Mouse (Mus musculus) left cerebral cortex, postnatal 10 days (tissue): Measurements from ENCODE around the gene Asb14. TPM values are rescaled to one million over a fixed set of nuclear protein-coding genes. Genes with fewer than 3 reads are reported as not detected.
"Not testable (repeated sequence)": the region's sequence is repeated elsewhere in the genome, so short reads cannot be mapped to it uniquely, and the experiment has no call there.

Source experiments
- DNase-seq, 2 experiments: peaks; one replicate each; pipeline ENCODE4 v3.0.0; 2021 to 2022; ENCODE audit warnings: low spot score in 2 of 2, mixed read lengths in 1 of 2; ENCODE audit errors: extremely low spot score in 1 of 2
- intact Hi-C: fragments of 180-260 bp; cut with DNase I; formaldehyde crosslinking; loops from one replicate; pipeline ENCODE4 v1.15.1; 2025
- total RNA-seq, 2 experiments: library from RNA; stranded (reverse); gene quantifications; 2 replicates each; pipeline ENCODE4 v1.2.3; 2021

Asb14 gene
- total RNA-seq: under 1 TPM in 1 of 2 experiments, not detected in 1; 0.73 TPM

DNA sequence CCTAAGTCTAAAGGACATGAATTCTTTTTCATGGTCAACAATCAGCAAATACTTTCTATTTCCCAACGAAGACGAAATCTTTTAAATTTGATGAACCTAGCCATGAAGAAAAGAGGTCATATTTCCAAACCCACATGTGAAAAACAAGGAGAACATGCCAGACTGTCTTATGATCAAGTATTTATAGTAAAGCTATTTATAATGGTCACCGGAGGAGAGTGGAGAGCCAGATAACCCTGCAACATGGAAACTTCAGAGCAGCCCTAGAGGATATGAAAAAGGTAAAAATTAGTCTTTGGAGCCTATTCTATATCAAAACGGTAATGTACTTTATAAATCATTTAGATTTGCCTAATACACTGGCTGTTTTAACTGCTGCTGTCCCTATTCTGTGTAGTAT lies at the start of gene Asb14:
TSS of gene Asb14 (plus strand) at position 166 of the 400 bp plus-strand sequence.
- no peak for DNase-seq
- intact Hi-C loops: no loop called here

DNA sequence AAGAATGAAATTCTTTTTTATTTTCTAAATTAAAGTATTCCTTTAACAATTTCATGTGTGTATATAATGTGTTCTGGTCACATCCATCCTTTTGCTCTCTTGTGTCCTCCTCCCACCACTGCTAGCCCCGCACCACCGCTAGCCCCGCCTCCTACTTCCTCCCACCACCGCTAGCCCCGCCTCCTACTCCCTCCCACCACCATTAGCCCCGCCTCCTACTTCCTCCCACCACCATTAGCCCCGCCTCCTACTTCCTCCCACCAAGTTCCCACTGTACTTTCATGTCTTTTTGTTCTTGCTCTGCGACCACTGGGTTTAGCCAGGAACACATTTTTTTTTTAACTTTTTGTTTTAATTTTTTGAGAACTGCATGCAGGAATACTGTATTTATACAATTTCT lies 41.3 kb upstream of the Asb14 start:
- intact Hi-C loops: no loop called here
- no peak for DNase-seq

DNA sequence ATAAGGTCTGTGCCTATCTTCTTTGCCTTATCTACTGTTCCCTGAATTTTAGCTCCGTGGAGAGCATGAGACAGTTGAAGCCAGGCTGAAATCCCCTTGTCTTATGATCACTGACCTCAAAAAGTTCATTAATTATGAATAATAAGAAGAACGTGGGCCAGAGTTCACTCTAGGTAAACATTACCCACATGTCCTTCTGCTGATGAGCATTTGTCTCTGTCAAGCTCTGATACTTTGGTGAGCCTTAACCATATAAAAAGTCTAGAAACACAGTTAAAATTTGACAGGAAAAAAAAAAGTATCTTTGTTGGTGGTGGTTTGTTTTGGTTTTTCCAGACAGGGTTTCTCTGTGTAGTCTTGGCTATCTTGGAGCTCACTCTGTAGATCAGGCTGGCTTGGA lies 40.3 kb upstream of the Asb14 start:
- intact Hi-C loops: no loop called here
- DNase-seq: no peak

DNA sequence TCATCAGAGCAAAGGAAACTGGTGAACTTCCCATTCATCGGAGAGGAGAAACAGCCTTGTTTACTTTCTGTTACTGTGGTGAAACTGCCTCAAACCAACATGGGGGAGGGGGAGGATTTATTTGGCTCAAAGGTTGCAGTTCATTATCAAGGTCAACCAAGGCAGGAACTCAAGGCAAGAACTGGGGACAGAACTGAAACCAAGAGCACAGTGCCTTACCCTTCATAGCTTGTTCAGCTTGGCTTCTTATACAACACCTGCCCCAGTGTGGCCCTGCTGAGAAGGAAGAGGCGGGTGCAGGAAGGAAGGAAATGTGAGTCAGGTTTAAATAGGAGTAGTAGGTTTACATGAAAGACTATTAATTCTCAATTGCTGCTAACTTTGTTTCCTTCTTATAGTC lies 36.0 kb upstream of the Asb14 start:
- intact Hi-C loops: no loop called here
- DNase-seq: no peak

DNA sequence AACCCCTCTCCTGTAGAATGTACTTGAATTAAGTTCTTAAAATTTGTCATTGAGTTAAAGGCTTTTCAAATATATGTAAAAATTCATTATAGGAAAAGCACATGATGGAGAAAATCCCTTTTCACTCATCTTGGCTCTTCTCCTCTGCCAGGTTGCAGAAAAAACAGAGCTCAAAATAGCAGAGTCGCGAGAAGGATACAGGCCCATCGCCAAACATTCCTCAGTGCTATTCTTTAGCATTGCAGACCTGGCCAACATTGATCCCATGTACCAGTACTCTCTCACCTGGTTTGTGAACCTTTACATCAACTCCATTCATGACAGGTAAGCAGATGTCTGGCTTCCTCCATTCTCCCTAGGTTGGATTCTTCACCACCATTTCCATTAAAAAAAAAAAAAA lies 35.3 kb upstream of the Asb14 start:
- intact Hi-C loops: no loop called here
- DNase-seq: peak in 1 of 2 experiments; percentile 2

DNA sequence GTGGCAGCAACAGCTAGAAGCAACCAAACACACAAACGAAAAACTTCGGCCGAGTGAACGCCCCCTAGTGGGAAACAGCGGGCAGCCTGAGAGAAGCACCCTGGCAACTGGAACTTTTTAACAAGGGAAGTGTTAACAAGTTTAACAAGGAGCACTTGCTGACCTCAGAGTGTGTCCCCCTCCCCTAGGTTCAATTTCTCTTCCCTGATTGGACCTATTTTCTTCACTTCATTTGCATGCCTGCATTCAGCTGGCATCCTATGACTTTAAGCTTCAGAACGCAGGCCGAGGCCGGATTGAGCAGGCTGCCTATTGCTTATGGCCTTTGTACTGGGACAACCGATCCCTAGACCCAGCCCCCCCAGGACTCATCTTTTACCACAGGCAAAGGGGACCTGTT lies 27.0 kb upstream of the Asb14 start:
- DNase-seq: no peak
- intact Hi-C loops: no loop called here

DNA sequence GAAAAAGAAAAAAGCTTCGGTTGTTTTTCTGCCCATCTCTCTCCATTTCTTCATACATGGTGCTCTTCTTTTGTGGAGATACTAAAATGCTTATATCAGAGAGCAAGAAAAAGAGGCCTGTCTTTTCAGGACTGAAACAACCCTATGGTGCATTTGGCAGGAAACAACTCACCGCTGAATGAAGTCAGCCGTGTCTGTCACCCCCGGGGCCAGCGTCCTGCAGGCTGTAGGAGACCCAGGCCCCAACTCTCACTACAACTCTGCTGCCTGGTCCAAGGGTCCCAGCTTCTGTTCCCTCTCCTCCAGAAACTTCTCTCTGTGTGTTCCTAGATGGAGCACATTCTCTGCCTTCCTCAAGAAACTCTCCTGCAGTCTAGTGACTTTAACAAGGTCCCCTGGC lies 26.1 kb upstream of the Asb14 start:
- DNase-seq: no peak
- intact Hi-C loops: no loop called here

DNA sequence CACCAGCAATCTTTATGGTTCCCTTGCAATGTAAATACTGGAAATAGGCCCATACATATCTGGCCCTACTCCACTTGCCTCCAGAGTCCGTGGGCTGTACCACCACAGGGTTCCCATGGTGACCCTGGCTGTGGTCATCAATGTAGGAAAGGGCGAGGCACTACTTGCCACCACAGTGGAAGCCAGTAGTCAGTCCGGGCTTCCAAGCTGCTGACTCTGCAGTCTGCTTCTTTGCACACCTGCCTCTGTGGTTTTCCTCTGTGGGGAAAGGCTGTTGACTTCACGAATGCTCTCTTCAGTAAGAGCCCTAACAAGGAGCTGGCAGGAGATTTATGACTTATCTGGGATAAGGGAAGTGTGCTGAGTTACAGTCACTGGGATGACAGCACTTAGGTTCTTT lies 15.6 kb upstream of the Asb14 start:
- intact Hi-C loops: no loop called here
- no peak for DNase-seq

DNA sequence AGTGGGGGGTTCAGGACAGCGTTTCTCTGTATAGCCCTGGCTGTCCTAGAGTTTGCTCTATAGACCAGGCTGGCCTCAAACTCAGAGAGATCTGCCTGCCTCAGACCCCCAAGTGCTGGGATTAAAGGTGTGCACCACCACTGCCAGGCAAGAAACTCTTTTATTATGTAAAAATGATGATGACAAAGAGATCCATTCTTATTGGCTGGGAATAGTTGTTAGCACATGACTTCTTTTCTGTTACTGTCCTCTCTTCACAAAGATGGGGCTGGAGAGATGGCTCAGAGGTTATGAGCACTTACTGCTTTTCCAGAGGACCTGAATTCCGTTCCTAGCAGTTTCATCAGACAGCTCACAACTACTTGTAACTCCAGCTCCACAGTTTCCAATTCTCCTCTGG lies 14.4 kb upstream of the Asb14 start:
- intact Hi-C loops: no loop called here
- no peak for DNase-seq

DNA sequence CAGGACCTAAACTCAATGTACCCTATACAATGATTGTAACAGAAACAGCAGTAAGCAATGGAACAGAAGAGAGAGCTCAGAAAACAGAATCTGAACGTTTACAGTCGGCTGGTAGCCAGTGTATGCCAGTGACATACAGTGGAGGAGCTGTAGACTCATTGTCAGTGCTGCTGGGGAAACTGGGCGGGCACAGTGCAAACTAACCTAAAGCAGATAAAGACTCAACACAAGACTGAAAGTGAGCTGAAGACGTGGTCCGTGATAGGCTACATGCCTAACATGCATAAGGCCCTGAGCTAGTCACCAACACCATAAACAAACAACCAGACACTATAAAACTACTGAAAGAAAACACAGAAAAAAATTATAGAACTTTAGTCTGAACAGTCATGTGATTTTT lies 12.7 kb upstream of the Asb14 start:
- intact Hi-C loops: no loop called here
- no peak for DNase-seq

DNA sequence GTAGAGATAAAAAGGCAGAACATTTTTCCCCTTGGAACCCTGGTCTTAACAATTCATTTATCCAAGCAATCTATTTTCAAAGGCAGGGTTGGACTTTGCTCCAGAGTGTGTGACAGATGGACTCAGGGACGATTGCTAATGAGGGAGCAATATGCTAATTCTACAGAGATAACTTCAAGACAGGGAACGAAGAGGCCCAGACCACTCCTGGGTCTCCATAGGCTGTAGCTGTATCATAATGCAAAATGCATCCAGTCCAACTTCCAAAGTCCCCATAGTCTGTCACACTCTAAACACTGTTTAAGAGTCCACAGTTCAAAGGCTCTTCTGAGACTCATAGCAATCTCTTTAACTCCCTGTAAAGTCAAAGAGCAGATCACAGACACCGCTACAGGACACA lies 7.1 kb upstream of the Asb14 start:
- intact Hi-C loops: no loop called here
- no peak for DNase-seq

DNA sequence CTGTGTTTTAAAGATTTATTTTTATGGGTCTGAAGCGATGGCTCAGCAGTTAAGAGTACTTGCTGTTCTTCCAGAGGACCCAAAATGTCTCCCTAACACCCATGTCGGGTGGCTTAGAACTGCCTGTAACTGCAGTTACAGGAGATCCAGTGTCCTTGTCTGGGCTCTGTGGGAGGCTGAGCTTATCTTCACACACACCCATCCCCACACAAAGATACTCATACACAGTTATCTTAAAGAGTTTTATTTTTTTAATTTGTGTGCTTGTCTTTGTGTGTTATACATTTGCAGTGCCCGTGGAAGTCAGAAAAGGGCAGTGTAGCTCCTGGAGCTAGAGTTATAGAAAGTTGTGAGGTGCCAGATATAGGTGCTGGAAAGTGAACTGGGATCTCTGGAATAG lies 3.6 kb upstream of the Asb14 start:
- intact Hi-C loops: no loop called here
- DNase-seq: no peak

DNA sequence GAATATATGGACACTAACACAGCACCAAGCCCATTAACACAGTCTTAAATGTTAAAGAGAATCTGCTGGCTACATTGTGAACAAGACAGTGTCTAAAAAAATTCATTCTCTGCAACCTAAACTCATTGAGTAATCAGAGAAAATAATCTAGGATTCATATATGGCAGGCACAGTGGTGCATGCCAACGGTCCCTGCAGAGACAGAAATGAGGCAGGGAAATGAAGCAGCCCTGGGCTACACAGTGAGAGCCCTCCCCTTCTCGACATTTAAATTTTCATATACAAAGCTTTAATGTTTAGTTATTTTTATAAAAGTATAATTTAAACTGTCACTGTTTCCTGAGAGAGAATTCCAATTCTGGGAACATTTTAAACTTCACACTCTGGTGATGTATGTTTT lies 5.1 kb downstream of the Asb14 start:
- no peak for DNase-seq
- intact Hi-C loops: no loop called here

DNA sequence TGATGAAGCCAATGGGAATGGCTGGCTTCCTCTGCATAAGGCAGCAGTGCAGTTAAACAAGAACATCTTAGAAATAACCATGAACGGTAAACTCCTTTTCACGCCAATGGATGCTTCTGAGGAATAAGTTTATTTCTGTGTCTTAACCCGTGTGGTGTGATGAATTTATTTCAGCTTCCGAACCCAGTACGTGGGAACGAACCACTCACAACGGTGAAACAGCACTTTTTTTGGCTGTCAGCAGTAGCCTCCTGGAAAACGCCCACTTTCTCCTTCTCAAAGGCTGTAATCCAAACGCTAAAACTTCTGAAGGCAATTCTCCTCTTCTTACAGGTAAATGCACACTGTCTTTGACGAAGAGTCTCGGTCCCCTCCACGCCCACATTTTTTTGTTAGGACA lies 6.5 kb downstream of the Asb14 start:
- intact Hi-C loops: no loop called here
- DNase-seq: no peak

DNA sequence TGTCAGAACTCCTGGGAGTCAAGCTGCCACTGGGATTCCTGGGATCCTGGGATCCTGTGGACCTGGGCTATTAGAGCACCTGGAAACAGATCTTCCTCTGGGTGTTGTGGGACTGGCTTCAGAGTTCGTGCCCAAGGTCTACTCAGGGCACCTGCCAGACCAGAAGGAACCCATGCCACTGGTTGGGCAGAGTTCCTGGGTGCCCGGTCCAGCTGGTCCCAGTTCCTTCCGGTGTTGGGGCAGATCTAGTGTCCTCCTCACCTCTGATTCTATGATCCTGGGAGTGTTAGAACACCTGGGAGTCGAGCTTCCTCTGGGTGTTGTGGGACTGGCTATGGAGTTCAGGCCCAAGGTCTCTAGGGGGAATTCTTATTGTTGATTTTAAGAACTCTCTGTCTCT lies 13.0 kb downstream of the Asb14 start:
- DNase-seq: no peak
- intact Hi-C loops: no loop called here

DNA sequence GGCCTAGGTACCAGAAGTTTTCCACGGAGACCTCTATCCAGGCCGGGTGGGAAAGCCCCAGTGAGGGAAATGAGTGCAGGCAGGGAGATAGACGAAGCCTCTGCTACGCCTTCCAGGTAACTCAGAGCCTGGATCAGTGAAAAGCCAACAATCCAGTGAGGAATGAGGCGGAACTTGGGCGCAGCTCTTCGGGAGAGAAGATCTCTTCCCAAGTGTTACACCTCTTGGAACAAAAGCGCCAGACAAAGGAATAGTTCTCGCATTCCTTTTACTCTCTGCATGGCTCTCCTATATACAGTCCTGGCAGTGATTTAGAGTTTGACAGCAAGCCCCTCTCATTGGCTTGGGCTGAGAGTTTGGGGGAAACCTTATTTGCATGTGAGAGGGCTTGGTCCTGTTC lies 16.1 kb downstream of the Asb14 start:
- DNase-seq, intact Hi-C loops: not testable (repeated sequence)

DNA sequence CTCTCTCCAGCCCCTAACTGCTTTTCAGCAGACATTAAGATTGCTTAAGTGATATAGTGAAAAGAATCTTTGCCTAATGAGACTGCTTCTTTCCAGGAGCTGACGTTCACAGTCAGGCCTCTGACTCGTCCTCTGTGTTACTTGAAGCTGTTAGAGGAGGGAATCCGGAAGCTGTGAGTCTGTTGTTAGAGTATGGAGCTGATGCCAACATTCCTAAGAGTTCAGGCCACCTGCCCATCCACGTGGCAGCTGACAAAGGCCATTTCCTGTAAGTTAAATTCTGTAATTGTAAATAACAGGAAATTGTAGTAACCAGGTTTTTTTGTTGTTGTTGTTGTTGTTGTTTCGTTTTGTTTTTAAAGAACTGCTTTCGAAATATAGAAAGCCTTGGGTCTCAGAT lies 16.8 kb downstream of the Asb14 start:
- intact Hi-C loops: no loop called here
- DNase-seq: no peak

DNA sequence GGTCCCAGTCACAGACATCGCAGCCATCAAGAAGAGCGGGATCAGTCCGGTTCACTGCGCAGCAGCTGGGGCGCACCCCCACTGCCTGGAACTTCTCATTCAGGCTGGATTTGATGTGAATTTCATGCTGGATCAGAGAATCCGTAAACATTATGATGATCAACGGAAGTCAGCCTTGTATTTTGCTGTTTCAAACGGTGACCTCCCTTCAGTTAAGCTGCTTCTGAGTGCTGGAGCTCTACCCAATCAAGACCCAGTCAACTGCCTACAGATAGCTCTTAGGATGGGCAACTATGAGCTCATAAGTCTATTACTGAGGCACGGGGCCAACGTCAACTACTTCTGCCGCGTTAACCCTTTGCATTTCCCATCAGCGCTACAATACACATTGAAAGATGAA lies 17.5 kb downstream of the Asb14 start:
- intact Hi-C loops: no loop called here
- DNase-seq: no peak

DNA sequence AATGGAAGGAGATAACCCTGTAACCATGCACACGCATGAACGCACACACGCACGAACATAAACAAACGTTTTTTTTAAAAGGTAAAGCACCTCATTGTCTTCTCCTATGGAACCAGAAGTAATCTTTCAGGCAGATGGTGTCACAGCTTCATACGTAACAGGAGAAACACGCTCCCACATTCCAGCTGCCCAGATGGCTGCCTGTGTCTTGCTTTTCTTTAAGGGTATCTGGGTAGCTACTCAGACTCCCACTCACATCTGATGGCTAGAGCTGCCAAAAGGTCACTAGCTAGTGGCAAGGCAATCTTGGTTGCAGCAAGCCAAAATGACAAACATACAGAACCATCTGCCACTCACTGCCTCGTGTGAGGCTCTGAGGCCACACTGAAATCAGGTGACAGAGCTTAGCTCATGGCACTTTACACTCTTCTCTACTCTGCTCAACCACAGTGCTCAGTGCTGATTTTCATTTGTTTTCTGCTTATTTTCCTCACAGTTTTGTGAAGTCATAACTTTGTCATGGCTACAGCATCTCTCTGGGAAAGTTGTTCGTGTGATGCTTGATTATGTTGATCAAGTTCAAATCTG lies 19.4 kb downstream of the Asb14 start:
- intact Hi-C loops: no loop called here
- DNase-seq: no peak

DNA sequence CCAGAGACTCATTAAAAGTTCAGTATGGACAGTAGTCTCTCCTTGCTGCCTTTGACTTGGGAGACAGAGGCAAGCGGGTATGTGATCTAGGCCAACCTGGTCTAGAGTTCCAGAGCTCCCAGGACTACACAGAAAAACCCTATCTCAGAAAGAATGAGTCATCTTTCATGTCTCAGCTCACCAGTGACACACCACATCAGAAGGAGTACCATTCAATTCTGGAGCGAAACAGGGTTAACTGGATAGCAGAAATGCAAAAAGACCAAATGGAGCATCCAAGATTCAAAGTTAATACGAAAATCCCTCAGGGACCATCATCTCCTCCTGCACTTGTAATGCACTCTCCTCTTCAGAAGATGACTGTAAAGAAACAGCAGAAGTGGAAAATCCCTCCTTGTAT lies 25.0 kb downstream of the Asb14 start:
- intact Hi-C loops: no loop called here
- no peak for DNase-seq

DNA sequence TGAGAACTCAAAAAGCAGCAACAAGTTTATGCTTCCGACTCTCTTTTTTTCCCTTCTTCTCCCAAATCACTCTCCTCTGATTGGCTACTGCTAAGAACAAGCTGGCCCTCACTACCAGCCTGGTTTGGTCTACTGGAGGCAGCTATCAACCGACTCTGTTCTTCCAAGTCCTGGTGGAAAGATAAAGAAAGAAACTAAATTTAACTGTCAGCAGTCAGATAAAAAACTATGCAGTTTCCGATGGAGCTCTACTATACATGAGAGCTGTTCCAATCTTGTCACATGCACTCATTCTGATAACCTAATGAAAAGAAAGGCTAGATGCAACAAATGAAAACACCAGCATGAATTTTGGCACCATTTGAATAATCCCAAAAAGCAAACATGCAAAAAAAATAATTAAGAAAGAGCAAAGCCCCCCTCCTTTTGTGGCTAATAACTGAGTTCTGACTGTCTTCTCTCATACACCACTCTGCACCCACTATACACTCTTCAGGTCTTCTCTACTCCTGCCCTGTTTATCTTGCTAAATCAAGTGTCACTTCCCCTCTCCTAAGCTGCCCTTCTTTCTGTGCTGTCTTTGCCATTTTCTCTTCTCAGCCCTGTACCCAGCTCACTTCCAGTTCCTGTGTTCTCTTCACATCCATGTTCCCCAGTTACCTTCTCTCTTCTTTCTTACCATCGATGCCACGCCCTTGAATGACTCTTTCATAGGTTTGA lies 29.5 kb downstream of the Asb14 start:
- DNase-seq: no peak
- intact Hi-C loops: loop anchor here (5.0 kb wide), 1 partner anchor 257 kb away; the partner anchor contains the start of gene Pde12
